Mouse (Mus musculus) bone marrow, adult 2 months (tissue): Measurements from ENCODE around the gene Arhgef7. TPM values are rescaled to one million over a fixed set of nuclear protein-coding genes. Genes with fewer than 3 reads are reported as not detected.

Experiments
- H3K27ac ChIP-seq: fragments of 200-500 bp; 2 replicates; pipeline ENCODE4 v1.5.1; 2012; ENCODE audit warnings: low read depth, mild to moderate bottlenecking, control low read depth, inconsistent platforms, low read length; ENCODE audit not compliant: control insufficient read depth, poor library complexity, insufficient read depth
- H3K4me1 ChIP-seq: fragments of 200-500 bp; 2 replicates; pipeline ENCODE4 v1.6.1; 2011; ENCODE audit warnings: low read length; ENCODE audit not compliant: control insufficient read depth, insufficient read depth
- H3K4me3 ChIP-seq: fragments of 200-500 bp; replicated peaks from 2 replicates; pipeline ENCODE3; 2011; ENCODE audit warnings: mild to moderate bottlenecking, low read depth, low read length, control low read depth; ENCODE audit not compliant: control insufficient read depth
- CTCF ChIP-seq: fragments of 200-500 bp; IDR thresholded peaks from 2 replicates; pipeline ENCODE4 v1.5.1; 2011; ENCODE audit warnings: low read length, control low read depth; ENCODE audit not compliant: control insufficient read depth, insufficient read depth
- POLR2A ChIP-seq: fragments of 200-500 bp; IDR thresholded peaks from 2 replicates; pipeline ENCODE4 v1.6.1; 2011; ENCODE audit warnings: low read depth, mild to moderate bottlenecking, control low read depth, low read length, borderline replicate concordance; ENCODE audit not compliant: control insufficient read depth
- WGBS: fragments of 180-500 bp; shearing (Covaris S2); methylation state at CpG from one replicate; pipeline ENCODE4 v1.1.7; 2018; 5-methylcytosine and 5-hydroxymethylcytosine counted together
- polyA plus RNA-seq: library from polyadenylated mRNA; stranded (reverse); fragments of >200 nt; gene quantifications from 2 replicates; pipeline ENCODE4 v1.2.4, GENCODE M21; 2011; ENCODE audit warnings: low replicate concordance; ENCODE audit not compliant: missing spikeins, insufficient read depth, insufficient read length

Gene Arhgef7
- polyA plus RNA-seq, 1 experiment = 18.6 TPM

- Histone ChIP-seq H3K27ac (no peak overlapping the region), H3K4me3 (no peak overlapping the region), H3K4me1 (no peaks in the 10 kb centered on the region)
- TF ChIP-seq CTCF (no peak), POLR2A (no peak)
- WGBS = 84% methylated on average over 7 of the region's 7 CpGs
These were observed 73.0 kb downstream of the Arhgef7 start for GRCm38 (mm10) chr8:11800481-11800880.

- WGBS = 88% methylated on average over 8 of the region's 8 CpGs
- no peaks in the 10 kb centered on the region for H3K4me1 ChIP-seq
- H3K27ac ChIP-seq = no peak overlapping the region
- no peak for TF ChIP-seq POLR2A
- TF ChIP-seq CTCF = no peak
- no peak overlapping the region for H3K4me3 ChIP-seq
These were observed 74.0 kb downstream of the Arhgef7 start for GRCm38 (mm10) chr8:11801571-11801970.

- no peak for TF ChIP-seq CTCF
- TF ChIP-seq POLR2A = no peak
- Histone ChIP-seq H3K4me1 (no peaks in the 10 kb centered on the region), H3K4me3 (no peak overlapping the region), H3K27ac (no peak overlapping the region)
- 76% methylated on average over 4 of the region's 4 CpGs for WGBS
These were observed 77.4 kb downstream of the Arhgef7 start for GRCm38 (mm10) chr8:11804914-11805313.

- WGBS = 90% methylated on average over 6 of the region's 6 CpGs
- H3K4me3 ChIP-seq = no peak overlapping the region
- TF ChIP-seq CTCF (no peak), POLR2A (no peak)
- no peaks in the 10 kb centered on the region for H3K4me1 ChIP-seq
- H3K27ac ChIP-seq = no peak overlapping the region
These were observed 78.7 kb downstream of the Arhgef7 start for GRCm38 (mm10) chr8:11806252-11806651.

GRCm38 (mm10) chr8:11807361-11807760 is 79.8 kb downstream of the Arhgef7 start:
- no peak for TF ChIP-seq CTCF
- TF ChIP-seq POLR2A = no peak
- Histone ChIP-seq H3K4me3 (no peak overlapping the region), H3K27ac (no peak overlapping the region), H3K4me1 (no peaks in the 10 kb centered on the region)
- 95% methylated on average over 3 of the region's 3 CpGs for WGBS

- Histone ChIP-seq H3K4me1 (no peaks in the 10 kb centered on the region), H3K27ac (no peak overlapping the region), H3K4me3 (no peak overlapping the region)
- TF ChIP-seq CTCF (no peak), POLR2A (no peak)
- 70% methylated on average over 5 of the region's 5 CpGs for WGBS
These were observed 80.5 kb downstream of the Arhgef7 start for GRCm38 (mm10) chr8:11808047-11808446.

- no peaks in the 10 kb centered on the region for H3K4me1 ChIP-seq
- H3K27ac ChIP-seq = no peak overlapping the region
- TF ChIP-seq CTCF = no peak
- TF ChIP-seq POLR2A = no peak
- WGBS = 90% methylated on average over 5 of the region's 5 CpGs
- no peak overlapping the region for H3K4me3 ChIP-seq
These were observed 82.9 kb downstream of the Arhgef7 start for GRCm38 (mm10) chr8:11810426-11810825.

GRCm38 (mm10) chr8:11813801-11814200 is 86.3 kb downstream of the Arhgef7 start:
- no peak overlapping the region for H3K4me3 ChIP-seq
- WGBS = 90% methylated on average over 7 of the region's 7 CpGs
- no peak overlapping the region for H3K27ac ChIP-seq
- H3K4me1 ChIP-seq = no peaks in the 10 kb centered on the region
- TF ChIP-seq CTCF = no peak

GRCm38 (mm10) chr8:11815206-11815605 is 87.7 kb downstream of the Arhgef7 start:
- WGBS = 85% methylated on average over 7 of the region's 7 CpGs
- Histone ChIP-seq H3K27ac (no peak overlapping the region), H3K4me1 (no peaks in the 10 kb centered on the region), H3K4me3 (no peak overlapping the region)
- TF ChIP-seq POLR2A (no peak), CTCF (no peak)

- Histone ChIP-seq H3K27ac (no peak overlapping the region), H3K4me1 (no peaks in the 10 kb centered on the region), H3K4me3 (no peak overlapping the region)
- TF ChIP-seq POLR2A (no peak), CTCF (no peak)
- 83% methylated on average over 5 of the region's 5 CpGs for WGBS
These were observed 92.6 kb downstream of the Arhgef7 start for GRCm38 (mm10) chr8:11820136-11820535.
